Mouse (Mus musculus) T-helper 2 cell (primary cell): ENCODE data around the gene Depp1.

Experiments used
- in situ Hi-C: fragments of 300-600 bp; cut with MboI, MseI; formaldehyde crosslinking; loops from one replicate; pipeline ENCODE4 v1.15.1; 2025; ENCODE audit warnings: high pct_unique_total_duplicates

Gene Depp1

DNA sequence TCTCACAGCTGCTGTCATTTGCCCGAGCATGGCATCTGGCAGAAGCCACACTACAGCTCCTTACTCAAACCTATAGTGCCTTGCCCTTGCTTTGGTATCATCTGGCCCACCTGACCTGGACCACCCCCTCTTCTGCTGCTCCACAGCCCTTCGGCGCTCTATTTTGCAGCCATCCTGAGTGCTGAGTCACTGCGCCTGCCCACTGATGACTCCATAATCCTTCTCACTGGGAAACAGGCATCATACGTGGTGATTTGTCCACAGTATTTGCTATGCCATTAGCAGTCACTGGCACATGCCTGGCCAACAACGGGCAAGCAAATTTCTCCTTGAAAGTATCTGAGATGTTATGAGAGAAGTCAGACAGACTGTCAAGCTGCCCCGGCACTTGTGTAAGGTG, 598 bp upstream of the Depp1 start:
- in situ Hi-C loops = no loop called here

- in situ Hi-C loops = no loop called here
Observed at GRCm38 (mm10) chr6:116651437-116652118, 1.2 kb downstream of the Depp1 start.

DNA sequence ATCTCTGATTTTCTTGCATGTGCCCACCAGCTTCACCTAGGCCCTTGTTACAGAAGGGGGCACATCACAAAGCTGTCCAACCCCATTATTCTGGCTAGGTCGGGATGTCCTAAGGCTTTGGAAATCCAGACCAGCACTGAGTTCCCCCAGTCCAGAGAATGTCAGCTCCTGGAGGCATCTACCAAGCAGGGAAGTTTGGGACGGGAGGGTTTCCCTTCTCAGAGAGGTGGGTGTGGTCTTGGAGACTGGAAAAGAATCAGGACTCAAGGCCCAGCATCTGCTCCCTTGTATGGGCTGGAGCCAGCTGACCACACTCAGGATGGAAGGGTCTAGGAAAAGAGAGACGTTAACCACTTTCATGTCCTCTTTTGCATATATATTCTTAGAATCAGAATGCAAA, 2.8 kb downstream of the Depp1 start:
- in situ Hi-C loops = no loop called here

GRCm38 (mm10) chr6:116653684-116654454, 3.5 kb downstream of the Depp1 start:
- in situ Hi-C loops = no loop called here

DNA sequence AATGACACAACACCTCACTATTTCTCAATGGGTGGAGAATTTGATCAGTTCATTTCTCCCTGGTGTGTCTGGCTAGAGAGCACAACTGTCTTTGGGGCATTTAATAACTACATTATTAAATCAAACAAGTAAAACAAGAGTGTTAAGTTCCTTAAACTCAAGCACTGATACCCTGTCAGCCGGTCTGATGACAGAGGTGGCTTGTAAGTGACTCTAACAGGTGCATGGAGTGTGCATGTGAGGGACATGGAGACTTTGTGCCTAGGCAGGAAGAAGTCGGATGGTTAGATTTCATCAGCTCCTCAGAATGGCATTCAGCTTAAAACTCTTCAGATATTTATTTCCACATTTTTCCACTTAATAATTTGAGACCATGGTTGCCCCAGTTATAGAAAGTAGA, 13.0 kb downstream of the Depp1 start:
- in situ Hi-C loops = no loop called here

GRCm38 (mm10) chr6:116664031-116664430, 13.6 kb downstream of the Depp1 start:
- in situ Hi-C loops = no loop called here

DNA sequence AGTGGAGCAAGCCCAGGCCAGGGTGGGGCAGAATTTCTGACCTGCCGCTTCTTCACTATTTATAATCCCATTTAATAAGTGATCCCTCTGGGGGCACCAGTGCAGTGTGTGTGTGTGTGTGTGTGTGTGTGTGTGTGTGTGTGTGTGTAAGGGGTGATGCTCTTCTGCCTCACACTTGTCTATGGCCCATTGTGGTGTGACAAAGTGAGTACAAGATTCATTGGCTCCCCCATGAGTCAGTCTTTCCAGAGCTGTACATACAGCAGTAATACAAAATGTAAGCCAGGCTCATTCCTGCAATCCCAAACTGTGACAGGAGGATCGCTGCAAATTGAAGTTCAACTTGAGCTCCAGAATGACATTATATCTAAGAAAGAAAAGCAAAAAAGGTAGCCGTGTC, 14.4 kb downstream of the Depp1 start:
- in situ Hi-C loops = no loop called here

GRCm38 (mm10) chr6:116666085-116666750, 15.8 kb downstream of the Depp1 start:
- in situ Hi-C loops = no loop called here

- in situ Hi-C loops = no loop called here
Observed at GRCm38 (mm10) chr6:116666892-116667291, 16.5 kb downstream of the Depp1 start.

DNA sequence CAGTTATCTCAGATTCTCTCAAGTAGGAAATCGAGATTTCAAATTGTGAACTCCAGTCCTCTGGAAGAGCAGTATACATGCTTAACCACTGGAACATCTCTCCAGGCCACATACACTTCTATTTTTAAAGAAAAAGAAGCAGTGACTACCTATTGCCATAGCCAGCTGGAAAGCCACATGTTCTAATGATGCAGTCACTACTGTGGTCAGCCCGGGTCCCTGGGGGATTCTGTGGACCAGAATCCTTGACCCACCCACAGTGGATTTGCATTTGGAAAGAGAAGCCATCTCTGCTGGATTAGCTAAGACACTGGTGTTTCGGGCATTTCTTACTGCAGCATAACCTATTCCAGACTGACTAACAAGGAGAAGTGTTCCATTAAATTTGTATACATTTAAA, 17.0 kb downstream of the Depp1 start:
- in situ Hi-C loops = no loop called here

DNA sequence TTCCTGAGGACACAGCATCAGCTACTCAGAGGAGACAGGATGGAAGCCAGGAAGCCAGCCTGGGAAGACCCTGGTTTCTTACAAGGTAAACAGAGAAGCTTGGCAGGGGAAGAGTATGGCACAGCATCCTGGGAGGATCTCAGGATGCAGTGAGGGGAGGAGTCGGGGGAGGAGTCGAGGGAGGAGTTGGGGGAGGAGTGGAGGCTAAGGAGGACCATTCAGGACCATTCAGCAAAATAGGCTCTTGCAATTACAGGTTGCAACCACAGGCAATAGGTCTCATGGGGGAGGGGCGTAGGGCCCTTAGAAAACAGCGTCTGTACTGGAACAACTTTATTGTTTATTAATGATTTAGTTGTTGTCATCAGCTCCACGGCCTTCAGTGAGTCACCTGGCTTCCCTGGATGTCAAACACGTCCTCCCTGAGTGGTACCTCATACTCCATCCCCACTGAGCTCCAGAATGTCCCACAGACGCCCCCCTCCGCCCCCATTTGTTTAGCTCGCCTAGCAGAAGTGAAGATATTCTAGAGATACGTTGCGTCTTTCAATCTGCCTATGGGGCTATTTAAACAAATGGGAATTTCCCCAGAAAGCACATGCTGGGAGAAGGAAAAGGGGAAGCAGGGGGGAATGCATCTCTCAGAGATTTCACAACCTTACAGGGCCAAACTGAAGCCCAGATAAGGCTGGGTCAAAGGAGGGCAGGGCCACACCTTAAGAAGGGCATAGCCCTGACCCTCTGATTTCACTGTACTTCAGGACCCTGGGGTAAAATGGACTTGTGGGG, 18.5 kb downstream of the Depp1 start:
- in situ Hi-C loops = no loop called here

DNA sequence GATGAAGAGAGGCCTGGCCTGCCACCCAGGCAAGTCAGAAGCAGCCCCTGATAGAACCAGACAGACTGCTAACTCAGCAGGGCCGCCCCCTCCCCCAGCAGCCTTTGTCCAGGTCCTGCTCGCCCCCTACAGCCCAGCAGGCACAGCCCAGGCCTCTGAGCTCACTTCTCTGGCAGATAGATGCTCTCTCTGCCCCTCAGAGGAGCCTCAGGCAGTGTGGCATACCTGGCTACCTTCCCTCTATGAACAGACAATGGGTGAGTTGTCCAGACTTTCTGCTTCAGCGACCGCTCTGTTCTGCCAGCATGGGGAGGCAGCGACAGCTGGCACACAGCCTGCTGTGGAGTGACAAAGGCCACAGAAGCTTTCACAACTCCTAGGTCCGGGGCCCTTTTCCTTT, 19.7 kb downstream of the Depp1 start:
- in situ Hi-C loops = loop anchor here (10.0 kb wide), 1 partner anchor 1145 kb away; no protein-coding TSS in a partner anchor

DNA sequence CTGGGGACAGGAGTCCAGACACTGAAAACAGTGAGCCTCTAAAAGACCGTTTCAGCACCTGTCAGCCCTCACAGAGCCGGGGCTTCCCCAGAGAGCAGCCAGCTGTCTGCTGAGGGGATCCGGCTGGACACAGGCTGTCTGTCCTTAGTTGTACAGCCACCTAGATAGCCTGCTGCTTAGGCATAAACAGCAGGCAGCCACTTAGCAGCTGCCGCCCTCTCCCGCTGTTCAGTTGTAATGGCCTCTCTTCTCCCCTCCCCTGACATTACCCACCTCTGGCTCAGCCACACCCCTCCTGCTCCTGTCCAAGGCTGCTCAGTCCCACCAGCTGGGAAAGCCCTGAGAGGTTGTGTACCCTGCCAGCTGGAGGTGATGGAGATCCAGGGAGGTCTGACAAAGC, 20.6 kb downstream of the Depp1 start:
- in situ Hi-C loops = loop anchor here (10.0 kb wide), 1 partner anchor 1144 kb away; no protein-coding TSS in a partner anchor

DNA sequence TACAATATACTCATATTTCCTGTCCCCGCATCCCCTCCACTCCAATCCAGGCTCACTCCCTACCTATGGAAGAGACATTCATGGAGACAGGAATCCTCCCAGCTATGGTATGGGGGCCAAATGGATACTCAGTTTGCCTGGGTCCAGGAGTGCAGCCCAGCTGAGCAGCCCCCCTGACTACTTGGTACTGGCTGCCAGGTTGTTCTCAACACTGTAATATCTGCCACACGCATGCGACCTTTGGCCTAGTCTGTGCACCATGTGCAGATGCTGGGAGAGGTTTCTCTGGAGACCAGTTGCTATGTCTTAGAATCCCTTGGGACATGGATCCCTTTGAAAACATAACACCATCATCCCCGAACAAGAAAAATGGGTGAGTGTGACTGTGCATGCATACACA, 21.4 kb downstream of the Depp1 start:
- in situ Hi-C loops = loop anchor here (10.0 kb wide), 1 partner anchor 1143 kb away; no protein-coding TSS in a partner anchor

- in situ Hi-C loops = loop anchor here (10.0 kb wide), 1 partner anchor 1142 kb away; no protein-coding TSS in a partner anchor
Observed at GRCm38 (mm10) chr6:116672349-116672748, 21.9 kb downstream of the Depp1 start.

DNA sequence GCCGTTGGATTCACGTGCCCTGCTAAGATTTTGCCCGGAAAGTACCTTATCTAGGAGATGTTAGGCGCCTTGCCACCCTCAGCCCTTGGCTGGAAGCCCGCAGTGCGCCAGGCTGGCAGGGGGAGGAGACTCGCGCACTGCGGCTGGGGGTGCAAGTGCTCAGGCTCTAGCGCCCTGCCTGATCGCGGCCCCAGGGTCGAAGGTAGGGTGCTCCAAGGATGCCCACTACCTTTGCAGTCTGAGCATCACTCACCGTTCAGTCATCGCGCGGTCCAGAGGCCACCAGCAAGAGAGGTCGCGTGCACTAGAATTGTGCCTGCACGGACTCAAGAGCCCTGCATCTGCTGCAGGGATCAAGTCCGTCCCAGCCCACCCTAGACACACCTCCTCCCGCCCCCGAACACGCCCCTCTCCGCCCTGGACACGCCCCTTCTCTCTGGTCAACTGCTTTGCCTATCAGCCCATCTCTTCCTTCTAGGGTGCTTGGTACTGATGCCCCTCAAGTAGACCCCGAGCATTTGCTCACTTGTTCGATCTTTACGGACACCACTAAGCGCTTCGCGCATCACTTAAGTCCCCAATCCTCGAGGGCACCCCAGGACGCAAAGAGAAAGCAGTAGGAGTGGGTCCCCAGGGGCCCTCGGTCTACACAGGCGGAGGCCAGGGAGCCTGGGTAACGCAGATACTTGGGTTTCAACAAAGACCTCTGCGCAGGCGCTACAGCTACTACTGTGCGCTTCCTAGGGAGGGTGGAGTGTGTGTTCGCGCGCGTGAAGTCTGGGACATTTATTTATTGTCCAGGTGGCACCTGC, 23.3 kb downstream of the Depp1 start, which contains the start of gene Rassf4:
Gene Rassf4 (minus strand): TSS at position 482 of the 812 bp plus-strand sequence.
- in situ Hi-C loops = loop anchor here (10.0 kb wide), 1 partner anchor 1141 kb away; no protein-coding TSS in a partner anchor

- in situ Hi-C loops = loop anchor here (10.0 kb wide), 1 partner anchor 1140 kb away; no protein-coding TSS in a partner anchor
Observed at GRCm38 (mm10) chr6:116674283-116674886, 24.0 kb downstream of the Depp1 start.

DNA sequence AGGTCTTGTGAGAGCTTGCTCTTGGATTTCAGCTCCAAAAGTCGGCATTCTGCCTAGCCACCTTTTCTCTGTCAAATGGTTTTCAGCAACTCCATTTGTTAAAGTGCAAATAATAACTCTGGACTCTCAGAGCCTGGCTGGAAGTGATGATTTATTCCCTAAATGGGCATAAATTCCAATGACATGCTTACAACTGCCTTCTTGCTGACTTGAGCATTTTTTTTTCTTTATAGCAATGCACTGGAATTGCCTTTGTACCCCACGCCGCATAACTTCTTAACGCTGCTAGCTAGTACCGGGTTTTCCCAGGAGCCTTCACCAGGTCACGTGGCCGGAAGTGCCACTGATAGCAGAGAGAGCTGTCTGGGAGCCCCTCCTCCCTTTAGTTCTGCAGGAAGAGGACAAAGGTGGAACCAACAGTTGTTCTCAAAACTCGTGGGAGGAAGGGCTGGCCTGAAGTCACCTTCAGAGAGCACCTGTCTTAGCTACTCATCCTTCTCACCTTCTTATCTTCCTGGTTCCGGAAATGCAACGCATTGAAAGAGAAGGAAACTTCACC, 26.0 kb downstream of the Depp1 start:
- in situ Hi-C loops = loop anchor here (10.0 kb wide), 1 partner anchor 1138 kb away; no protein-coding TSS in a partner anchor

- in situ Hi-C loops = loop anchor here (10.0 kb wide), 1 partner anchor 1137 kb away; no protein-coding TSS in a partner anchor
Observed at GRCm38 (mm10) chr6:116677321-116677720, 26.9 kb downstream of the Depp1 start.
